Mouse (Mus musculus) erythroblast, adult 5-6 weeks (primary cell): ENCODE results near the gene Tcta. TPM values are rescaled to one million over a fixed set of nuclear protein-coding genes. Genes with fewer than 3 reads are reported as not detected.

ENCODE experiments used
- ATAC-seq: replicated peaks from 2 replicates; pipeline ENCODE4 v1.8.0; 2016; ENCODE audit warnings: moderate number of reproducible peaks, mild to moderate bottlenecking, moderate TSS enrichment, inconsistent platforms; ENCODE audit not compliant: poor library complexity, low FRiP score, severe bottlenecking
- total RNA-seq, 2 experiments: library from RNA; stranded (forward) in 1 of 2; stranded (reverse) in 1 of 2; fragments of 150-400 nt in 1 of 2; fragments of 200-764, 138-1000 nt in 1 of 2; gene quantifications; 2 replicates each; pipeline versions ENCODE4 v1.2.3 to v1.2.4; 2015 to 2017; ENCODE audit warnings: low replicate concordance in 2 of 2

Gene Tcta
- total RNA-seq (2015; ENCODE audit: low replicate concordance) (6.1 and 9.2 TPM in 2 replicates), total RNA-seq (2017; ENCODE audit: low replicate concordance) (4.1 and 4.5 TPM in 2 replicates)

DNA sequence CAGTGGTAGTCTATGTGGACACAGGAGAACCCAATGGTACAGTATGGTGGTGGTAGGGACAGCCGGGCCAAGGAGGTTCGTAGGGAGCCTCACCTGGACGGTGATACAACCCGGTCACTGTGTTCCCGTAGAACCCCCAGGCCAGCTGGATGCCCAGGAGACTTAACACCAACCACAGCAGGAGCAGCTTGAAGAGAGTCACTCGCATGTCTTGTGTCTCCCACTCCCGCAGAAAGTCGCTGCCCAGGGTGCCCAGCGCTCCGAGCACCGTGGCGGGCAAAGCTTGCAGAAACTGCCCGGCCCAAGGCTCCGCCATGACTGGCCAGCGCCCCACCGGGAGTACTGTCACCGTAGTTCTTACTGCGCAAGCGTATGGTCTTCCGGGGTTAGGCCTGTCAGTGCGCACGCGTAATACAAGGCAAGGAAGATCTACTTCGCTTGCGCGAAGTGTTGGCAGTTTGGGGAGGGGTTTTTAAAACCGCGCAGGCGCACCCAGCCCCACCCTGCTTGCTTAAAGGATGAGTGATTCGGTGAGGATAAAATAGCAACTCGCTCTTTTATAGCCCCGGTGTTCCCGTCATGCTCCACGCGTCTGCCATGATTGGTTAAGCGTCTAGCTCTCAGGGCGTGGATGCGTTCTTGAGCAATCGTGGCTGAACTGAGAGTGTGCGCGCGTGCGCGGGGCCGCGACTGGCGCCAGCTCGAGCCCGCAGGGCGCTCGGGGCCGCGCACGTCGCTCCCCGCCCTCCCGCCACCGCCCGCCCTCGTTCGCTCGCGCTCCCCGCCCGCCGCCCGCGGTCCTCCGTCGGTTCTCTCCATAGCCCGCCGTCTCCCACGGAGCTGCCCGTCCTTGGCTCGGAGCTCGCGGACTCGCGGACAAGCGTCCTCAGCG lies at the start of gene Tcta, which contains the start of gene Rhoa:
Tcta (minus strand) TSS at position 532 of the 892 bp plus-strand sequence.
Rhoa (plus strand) TSS at position 501 of the 892 bp plus-strand sequence.
- ATAC-seq = peak; percentile 81

DNA sequence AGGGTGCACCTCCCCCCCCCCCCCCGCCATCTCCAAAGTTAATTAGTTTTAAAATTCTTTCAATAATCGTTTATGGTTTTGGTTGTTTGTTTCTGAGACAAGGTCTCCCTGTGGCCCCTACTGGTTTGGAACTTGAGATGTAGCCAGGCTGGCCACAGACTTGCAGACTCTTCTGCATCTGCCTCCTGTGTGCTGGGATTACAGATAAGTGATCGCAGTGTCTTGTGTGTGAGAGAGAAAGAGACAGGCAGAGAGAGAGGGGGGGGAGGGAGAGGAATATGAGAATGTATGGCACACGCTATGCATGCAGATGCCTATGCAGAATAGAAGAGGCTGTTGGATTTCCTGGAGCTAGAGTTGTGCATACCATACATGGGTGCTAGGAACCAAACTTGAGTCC lies 43.8 kb upstream of the Tcta start:
- ATAC-seq = no peak

DNA sequence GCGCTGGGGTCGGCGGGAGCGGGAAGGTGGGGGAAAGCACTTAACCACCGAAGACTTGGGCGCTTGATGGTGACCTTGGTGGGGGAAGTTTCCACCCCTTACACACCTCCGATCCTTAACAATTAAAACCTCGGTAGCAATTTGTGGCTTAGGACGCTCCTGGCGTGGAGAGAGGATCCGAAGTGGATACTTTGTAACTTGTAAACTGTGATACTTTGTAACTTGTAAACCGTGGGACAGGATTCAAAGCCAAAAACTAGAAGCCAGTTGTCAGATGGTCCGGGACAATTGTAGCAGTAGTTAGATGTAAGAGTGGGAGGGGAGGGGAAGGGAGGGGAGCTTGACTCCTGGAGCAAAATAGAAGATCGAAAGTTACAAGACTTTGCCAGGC lies 42.3 kb upstream of the Tcta start:
- ATAC-seq = no peak

DNA sequence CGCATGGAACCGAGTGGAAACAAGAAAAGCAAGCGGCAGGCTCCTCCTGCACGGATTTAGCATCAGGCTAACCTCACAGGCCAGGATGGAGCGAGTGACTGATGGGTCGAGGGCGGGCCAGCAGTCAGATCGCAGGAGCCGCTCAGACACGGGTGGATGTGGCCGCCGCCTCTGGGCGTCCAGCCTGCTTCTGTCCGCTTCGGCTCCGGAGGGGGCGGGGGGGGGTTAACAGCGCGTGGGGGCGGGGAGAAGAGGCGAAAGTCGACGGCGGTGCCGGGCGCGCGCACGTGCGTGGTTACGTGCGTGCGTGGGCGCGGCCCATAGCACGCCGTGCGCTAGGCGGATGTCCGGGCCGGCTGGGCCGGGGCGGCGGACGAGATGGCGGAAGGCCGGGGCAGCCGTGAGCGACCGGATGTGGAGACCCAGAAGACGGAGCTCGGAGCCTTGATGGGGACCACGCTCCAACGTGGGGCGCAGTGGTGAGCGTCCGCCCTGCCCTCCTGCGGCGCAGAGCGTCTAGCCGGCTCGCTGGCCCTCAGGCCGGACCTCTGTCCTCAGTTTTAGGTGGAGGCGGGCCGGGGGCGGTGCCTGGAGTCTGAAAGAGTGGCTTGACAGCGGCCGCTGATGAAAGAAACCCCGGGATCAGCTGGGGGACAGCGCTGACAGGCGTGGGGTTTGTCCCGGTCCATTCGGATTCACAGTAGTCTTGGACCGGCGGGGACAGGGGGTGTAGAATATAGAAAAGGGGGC lies 41.8 kb upstream of the Tcta start, which contains the start of gene Usp4:
Usp4 (plus strand) TSS at position 314 of the 750 bp plus-strand sequence.
- peak; percentile 79 for ATAC-seq

DNA sequence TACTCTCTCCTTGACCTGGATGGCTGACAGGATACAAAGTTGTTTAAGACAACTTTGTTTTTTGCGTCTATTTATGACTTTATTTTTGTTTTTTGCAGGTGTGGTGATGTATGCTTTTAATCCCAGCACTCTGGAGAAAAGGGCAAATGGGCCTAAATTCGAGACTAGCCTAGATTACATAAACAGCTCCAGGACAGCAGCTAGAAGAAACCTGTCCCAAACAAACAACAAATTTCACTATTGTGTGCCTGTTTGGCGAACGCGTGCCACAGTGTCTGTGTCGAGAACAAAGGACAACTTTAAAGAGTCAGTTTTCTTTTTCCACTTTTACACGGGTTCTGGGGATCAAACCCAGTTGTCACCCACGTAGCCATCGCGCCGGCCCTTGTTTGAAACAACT lies 41.1 kb upstream of the Tcta start:
- no peak; the same call in 1 of the 2 replicates for ATAC-seq

DNA sequence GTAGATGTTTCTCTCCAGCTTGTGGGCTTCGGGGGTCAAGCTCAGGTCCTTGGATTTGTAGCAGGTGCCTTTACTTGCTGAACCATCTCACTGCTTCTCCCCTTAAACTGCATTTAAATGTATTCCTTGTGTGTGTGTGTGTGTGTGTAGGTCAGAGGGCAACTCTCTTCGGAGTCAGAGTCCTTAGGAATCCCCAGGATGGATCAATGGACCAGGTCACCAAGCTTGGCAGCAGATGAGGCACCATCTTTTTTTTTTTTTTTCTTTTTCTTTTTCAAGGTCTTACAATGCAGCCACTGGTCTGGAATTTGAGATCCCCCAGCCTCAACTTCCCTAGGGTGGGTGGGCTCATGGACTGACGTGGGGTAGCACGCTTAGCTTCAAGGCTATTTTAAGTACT lies 38.5 kb upstream of the Tcta start:
- ATAC-seq = no peak

DNA sequence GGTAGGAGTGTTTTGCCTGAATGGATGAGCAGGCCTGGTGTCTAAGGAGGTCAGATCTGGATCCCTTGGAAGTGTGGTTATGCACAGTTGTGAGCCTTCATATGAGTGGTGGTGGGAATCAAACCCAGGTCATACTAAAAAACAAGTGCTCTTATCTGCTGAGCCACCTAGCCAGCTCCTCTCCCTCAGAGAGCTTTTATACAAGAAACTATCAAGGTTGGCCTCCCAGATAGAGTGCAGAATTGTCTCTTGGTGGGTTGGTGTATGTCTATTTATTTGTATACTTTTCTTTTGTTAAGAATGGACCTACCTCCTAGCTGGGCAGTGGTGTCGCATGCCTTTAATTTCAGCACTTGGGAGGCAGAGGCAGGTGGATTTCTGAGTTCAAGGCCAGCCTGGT lies 37.9 kb upstream of the Tcta start:
- ATAC-seq = no peak

DNA sequence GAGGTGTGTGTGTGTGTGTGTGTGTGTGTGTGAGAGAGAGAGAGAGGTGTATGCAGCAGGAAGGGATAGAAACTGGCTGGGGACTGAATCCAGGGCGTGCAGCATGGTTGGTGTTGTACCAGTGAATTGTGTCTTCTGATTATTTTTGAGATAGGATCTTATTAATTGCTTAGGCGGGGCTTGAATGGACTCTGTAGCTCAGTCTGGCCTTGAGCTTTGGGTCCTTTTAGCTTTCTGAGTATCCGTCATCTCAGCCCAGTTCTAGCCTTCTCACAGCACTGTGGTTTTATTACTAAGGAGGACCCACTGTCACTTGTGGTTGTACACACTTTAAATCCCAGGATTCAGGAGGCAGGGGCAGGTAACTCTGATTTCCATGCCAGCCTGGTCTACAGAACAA lies 37.4 kb upstream of the Tcta start:
- ATAC-seq = no peak

DNA sequence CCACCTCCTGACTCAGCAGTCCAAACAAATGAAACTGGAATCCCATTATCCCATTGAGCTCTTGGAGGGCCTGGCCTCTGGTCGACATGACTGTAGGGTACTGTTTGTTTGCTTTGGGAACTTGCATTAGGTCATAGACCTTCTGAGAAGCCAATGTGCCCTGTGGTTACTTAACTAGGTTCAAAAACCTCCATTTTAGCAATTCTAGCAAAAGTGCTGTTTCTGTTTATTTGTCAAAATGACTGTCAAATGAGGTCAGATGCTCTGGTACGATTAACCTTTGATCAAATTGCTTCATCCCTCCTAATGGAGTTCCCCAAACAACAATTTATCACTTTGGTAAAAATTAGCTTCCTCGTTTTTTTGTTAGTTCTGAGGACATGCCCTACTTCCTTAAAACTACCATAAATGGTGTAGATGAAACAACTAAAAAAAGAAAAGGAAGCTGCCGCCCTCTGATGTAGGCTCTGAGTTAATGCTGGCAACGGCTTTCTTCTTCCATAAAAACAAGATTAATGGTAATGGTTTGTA lies 36.4 kb upstream of the Tcta start:
- ATAC-seq = no peak

DNA sequence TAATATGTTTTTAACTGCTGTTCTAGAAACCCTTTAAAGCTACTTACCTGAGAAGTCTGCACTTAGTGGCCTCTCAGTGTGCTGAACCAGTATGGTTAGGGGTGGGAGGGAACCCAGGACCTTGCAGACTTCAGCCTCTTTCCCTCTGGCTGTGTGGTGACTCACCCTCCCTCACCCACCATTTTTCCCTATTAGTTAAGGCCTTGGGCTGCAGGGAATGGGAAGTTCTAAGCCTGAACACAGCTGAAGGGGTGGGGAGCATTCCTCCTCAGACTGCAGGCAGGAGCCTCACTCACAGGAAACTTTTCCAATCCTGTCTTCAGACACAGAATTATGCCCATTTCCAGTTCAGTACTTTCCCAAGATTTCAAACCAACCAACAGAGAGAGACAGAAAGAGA lies 35.8 kb upstream of the Tcta start:
- ATAC-seq = no peak

DNA sequence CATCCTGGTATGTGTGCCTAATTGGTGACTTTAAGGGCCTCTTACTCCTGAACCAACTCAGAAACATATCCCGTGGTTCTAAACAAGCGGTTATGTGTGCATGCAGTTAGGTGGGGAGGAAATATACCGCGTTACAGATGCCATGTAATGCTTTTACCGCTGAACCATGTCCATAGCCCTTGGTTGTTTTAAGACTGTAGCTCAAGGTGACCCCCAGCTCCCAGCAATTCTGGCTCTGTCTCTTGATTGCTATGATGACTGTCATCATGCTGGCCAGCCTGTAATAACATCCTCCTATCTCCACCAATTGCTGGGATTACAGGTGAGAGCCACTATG lies 35.1 kb upstream of the Tcta start:
- no peak for ATAC-seq

DNA sequence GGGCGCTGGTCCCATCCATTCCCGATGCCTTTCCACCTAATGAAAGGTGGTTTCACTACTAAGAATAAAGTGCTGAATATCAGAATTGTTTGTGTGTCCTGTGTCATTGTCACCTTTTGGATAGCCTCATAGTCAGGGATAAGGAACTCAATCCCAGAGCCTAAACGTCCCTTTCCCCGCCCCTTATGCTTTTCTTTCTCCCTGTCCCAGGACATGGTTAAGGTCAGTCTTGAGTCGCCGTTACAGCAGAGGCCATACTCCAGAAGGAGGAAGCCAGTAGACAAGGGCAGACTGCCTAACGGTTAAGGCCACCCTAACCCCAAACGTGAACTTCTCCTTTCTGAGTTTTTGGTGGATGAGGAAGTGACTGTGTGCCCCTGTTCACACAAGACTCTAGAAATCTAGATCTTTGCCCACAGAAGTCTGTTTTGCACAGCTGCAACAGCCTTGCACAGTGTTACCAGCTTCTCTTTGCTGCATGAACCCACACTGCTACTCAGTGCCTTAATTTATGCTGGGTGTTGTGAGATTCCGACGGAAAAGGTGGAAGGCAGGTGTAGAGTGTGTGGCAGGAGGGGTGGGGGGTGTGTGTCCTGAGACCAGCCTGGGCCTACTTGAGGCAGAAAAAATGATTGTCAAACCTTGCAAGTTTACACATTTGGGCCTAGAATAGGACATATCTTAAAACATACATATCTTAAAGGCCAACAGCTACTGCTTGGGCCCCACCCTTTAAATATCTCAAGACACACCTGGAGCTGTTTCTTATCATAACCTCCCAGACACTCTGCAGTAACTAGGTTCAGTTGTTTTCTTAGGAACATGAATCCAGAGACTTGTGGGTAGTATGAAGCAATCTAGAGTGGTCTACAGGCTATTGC lies 34.5 kb upstream of the Tcta start:
- peak; percentile 63 for ATAC-seq

DNA sequence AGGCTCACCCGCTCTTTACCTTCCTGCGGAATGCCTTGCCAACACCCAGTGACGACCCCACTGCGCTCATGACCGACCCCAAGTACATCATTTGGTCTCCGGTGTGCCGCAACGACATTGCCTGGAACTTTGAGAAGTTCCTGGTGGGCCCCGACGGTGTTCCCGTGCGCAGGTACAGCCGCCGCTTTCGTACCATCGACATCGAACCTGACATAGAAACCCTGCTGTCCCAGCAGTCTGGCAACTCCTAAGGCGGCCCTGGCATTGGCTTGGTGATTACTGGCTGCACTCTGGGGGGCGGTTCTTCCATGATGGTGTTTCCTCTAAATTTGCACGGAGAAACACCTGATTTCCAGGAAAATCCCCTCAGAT lies 33.9 kb upstream of the Tcta start:
- ATAC-seq = 0 out of 2 replicates have a peak, but pooled peaks have one; percentile 5

DNA sequence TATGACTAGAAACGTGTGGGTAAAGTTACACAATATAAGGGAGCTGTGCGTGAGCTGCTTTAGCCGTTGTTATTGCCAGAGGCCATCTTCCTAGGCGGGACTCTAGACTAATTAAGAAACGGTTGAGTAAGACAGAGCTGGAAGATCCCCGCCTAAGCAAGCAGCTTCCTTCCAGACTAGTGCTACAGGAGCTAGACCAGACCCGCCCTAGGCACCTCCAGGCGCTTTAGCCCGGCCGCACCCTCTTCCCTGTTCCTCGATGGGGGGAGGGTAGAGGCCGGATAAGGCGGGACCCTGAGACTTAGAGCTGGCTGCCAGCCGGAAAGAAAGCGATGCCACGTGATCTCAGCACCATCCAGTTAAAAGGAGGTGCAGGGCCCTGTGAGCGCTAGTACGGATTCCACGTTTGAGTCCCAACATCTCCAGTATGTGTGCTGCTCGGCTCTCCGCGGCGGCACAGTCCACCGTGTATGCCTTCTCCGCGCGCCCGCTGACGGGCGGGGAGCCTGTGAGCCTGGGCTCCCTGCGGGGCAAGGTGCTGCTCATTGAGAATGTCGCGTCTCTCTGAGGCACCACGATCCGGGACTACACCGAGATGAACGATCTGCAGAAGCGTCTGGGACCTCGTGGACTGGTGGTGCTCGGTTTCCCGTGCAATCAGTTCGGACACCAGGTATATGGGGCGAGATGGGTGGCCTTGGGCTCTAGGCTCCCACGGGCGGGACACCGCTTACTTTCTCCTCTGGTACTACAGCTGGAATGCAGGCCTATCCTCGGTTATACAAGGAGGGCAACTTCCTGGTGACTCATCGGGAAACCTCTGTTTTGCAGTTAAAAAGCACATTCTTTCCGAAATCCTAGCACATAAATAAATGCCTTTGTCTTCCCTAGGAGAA lies 33.2 kb upstream of the Tcta start, which contains the start of gene Gpx1:
Gpx1 (plus strand) TSS at position 18 of the 896 bp plus-strand sequence.
- ATAC-seq = peak; percentile 71

DNA sequence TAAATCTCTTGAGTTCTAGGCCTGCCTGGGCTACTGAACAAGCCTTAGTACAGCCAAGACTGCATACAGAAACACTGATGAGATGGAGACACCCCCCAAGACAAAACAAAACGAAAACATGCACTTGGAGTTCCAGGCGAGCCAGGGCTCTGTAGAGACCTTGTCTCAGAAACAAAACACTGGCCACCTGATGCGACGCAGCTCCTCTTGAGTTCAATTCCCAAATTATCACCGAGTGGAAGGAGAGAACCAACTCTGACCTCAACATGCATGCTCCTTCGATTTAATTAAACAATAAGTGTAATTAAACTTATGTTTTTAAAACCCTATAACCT lies 32.6 kb upstream of the Tcta start:
- ATAC-seq = no peak

DNA sequence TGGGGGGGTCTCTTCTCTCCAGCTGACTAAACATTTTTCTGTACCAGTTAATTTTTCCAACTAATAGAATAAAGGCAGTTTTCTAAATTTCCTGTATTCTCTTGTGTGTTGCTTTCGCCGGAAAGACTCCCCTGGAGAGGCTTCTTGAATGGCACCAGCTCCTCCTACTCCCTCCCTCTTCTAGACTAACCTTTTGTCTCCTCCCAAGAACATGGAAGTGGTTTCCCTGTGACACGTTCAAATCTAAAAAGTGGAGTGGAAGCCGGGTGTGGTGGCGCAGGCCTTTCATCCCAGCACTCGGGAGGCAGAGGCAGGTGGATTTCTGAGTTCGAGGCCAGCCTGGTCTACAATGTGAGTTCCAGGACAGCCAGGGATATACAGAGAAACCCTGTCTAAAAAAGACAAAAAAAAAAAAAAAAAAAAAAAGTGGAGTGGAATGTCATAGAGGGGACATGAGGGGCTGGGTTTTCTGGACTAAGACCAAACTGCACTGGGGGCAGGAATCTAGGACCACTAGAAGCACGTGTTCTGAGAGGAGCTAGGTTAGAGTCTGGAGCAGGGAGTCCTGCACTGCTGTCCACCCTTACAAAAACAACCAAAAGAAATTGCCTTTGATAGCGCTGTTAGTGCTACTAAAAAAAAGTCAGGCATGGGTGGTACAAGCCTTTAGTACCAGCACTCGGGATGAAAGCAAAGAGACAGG lies 32.0 kb upstream of the Tcta start:
- ATAC-seq = no peak

DNA sequence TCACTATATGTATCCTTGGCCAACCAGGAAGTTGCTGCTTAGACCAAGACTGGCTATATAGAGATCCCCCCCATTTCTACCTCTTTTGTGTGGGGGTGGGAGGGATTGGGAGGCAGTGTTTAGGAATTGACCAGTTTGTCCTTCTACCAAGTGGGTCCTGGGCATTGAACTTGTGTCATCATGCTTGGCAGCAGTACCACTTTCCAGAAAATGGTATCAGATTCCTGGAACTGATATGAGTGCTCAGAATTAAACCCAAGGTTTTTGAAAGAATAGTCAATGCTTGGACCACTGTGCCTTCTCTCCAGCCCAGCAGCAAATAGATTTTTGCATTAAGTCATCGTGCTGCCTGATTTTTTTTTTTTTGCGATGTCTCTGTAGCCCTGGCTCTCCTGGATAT lies 19.9 kb upstream of the Tcta start:
- ATAC-seq = no peak

DNA sequence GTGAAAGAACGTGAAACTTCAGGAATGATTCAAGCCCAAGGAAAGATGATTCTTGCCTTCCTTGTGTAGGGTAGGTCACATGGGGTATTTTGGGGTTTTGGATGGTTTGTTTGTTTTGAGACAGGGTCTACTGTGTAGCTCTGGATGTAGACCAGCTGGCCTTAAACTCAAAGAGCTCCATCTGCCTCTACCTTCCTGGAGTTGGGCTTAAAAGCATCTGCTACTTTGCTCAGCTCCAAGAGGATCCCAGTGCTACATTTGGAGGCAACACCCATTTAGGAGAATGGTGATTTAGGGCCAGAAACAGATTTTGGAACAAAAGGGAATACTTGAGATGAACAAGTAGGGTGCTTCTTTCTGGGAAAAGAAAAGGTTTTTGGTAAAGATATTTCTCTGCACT lies 18.8 kb upstream of the Tcta start:
- ATAC-seq = no peak
